ENCODE assay signal across 11 mouse cellular contexts in genomic region chr7:66936042-66936755, GRCm38 (mm10).
DNase-seq lines count a peak whose midpoint lies in the region; ATAC-seq lines count a peak whose summit lies in the region.
"Had no signal": no experiment of that assay in that cellular context is flagged by ENCODE, and none has a peak within 500 bp of the region (broad histone marks: within the 10 kb centered on the region; RNA-seq: fewer than 3 reads in every experiment).

No protein-coding gene starts in this region.

- peak overlapping the region; percentile 62 to 63 for H3K27ac ChIP-seq in heart, embryonic 14.5 days (replicated peaks in 1 of 2; ENCODE audit: control insufficient read depth in 1 of 2, insufficient read depth in 1 of 2, low read depth in 2 of 2, low read length in 2 of 2)
- H3K27ac ChIP-seq in stomach, embryonic 16.5 days (ENCODE audit: low read length), result peak overlapping the region; percentile 54
- H3K27ac ChIP-seq: kidney, postnatal 0 days; macrophage had no signal

- no peak for DNase-seq in heart, postnatal 25 days (ENCODE audit: low spot score)
- DNase-seq in lung, postnatal 10 days, result peak; percentile 69
- DNase-seq in lung, postnatal 25 days (ENCODE audit: low spot score), result no peak
- DNase-seq in heart, postnatal 10 days, result peak; percentile 65 to 73
- DNase-seq in natural killer cell, adult 2 months (ENCODE audit: low spot score in 2 of 2), result no peak
- DNase-seq: cerebellum, adult 9-10 months had no signal

- H3K27me3 ChIP-seq in heart, embryonic 14.5 days (ENCODE audit: control insufficient read depth, insufficient read depth, low read length), result no peaks in the 10 kb centered on the region
- H3K27me3 ChIP-seq in stomach, embryonic 16.5 days (ENCODE audit: control insufficient read depth, insufficient read depth, low read length), result no peaks in the 10 kb centered on the region

- ATAC-seq in heart, embryonic 14.5 days (ENCODE audit: insufficient number of reproducible peaks, insufficient read depth, low FRiP score, low read depth), result 0 out of 2 replicates have a peak, but pooled peaks have one; percentile 16
- peak; percentile 63; the same call in 1 of the 2 replicates for ATAC-seq in stomach, embryonic 16.5 days (ENCODE audit: insufficient read depth, low FRiP score)
- ATAC-seq: activated CD4-positive, CD25-positive, alpha-beta regulatory T cell, adult 4 months had no signal

- H3K9ac ChIP-seq in heart, embryonic 14.5 days (ENCODE audit: low read length), result no peak overlapping the region
- H3K9ac ChIP-seq in stomach, embryonic 16.5 days (ENCODE audit: low read length), result no peak overlapping the region

- no peaks in the 10 kb centered on the region for H3K9me3 ChIP-seq in heart, embryonic 14.5 days (ENCODE audit: control insufficient read depth, low read length)
- H3K9me3 ChIP-seq in stomach, embryonic 16.5 days (replicated peaks; ENCODE audit: control insufficient read depth, low read length), result no peaks in the 10 kb centered on the region

- intact Hi-C loops in heart, postnatal 25 days (cut with DNase I), result no loop called here
- intact Hi-C loops in heart, postnatal 10 days (cut with DNase I), result no loop called here

- no peaks in the 10 kb centered on the region for H3K36me3 ChIP-seq in heart, embryonic 14.5 days (ENCODE audit: control insufficient read depth, insufficient read depth, low read length)
- no peaks in the 10 kb centered on the region for H3K36me3 ChIP-seq in stomach, embryonic 16.5 days (ENCODE audit: control insufficient read depth, insufficient read depth, low read length)

- 27% methylated on average over 8 of the region's 8 CpGs for WGBS in heart, embryonic 14.5 days
- WGBS in stomach, embryonic 16.5 days, result 77% methylated on average over 8 of the region's 8 CpGs

- H3K4me3 ChIP-seq in heart, embryonic 14.5 days (ENCODE audit: control insufficient read depth in 1 of 2, insufficient read depth in 1 of 2, low read depth in 1 of 2, low read length in 2 of 2), result no peak overlapping the region
- H3K4me3 ChIP-seq in stomach, embryonic 16.5 days (replicated peaks; ENCODE audit: low read length), result no peak overlapping the region

- H3K4me1 ChIP-seq in heart, embryonic 14.5 days (ENCODE audit: control insufficient read depth in 2 of 2, insufficient read depth in 2 of 2, low read length in 2 of 2), result peaks cover 45 to 58% of the 10 kb centered on the region in 2 experiments
- peaks cover 27% of the 10 kb centered on the region for H3K4me1 ChIP-seq in stomach, embryonic 16.5 days (ENCODE audit: control insufficient read depth, insufficient read depth, low read length)

- peak overlapping the region; percentile 9; the same call in 1 of the 2 replicates for H3K4me2 ChIP-seq in heart, embryonic 14.5 days (ENCODE audit: low read length)
- H3K4me2 ChIP-seq in stomach, embryonic 16.5 days (ENCODE audit: low read depth, low read length), result no peak overlapping the region

Comparison
In these comparisons a context has a peak if more than half of its experiments do, and no peak if none do; other contexts are left out.
1. DNase-seq: peak in lung, postnatal 10 days (single experiment) and heart, postnatal 10 days (2 of 2); none in heart, postnatal 25 days (single experiment), lung, postnatal 25 days (single experiment) and natural killer cell, adult 2 months (0 of 2).